Mouse (Mus musculus): Measurements from ENCODE around the gene Gpr1. TPM values are rescaled to one million over a fixed set of nuclear protein-coding genes. Genes with fewer than 3 reads are reported as not detected.
"Not testable (repeated sequence)": the region's sequence is repeated elsewhere in the genome, so short reads cannot be mapped to it uniquely, and the experiment has no call there.

The Gpr1 gene
- polyA plus RNA-seq, 1 experiment from 2014 or later = 0.09 TPM

DNA sequence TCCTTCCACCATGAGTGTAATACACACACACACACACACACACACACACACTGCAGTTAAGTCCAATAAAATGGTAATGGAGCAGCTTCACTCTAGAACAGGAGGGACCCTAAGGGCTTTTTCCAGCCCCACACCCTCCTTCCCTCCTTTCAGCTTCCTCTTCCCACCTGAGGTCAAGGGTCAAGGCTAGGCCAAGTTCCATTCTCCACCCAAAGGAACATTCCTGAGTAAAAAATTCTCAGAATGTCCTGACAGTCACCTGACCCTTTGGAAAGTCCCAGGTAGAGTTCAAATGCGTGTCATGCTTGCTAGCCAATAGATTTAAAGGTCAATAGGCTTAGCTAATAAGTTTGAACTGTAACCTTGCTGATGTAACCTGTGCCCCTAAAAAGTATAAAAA, 75.8 kb downstream of the Gpr1 start:
- not testable (repeated sequence) for H3K27me3 ChIP-seq (ENCODE audit: control insufficient read depth, insufficient read depth, low read length); H3K9me3 ChIP-seq (ENCODE audit: control insufficient read depth, low read length); H3K4me1 ChIP-seq (ENCODE audit: control insufficient read depth in 2 of 2, insufficient read depth in 2 of 2, low read length in 2 of 2); H3K4me2 ChIP-seq (ENCODE audit: low read length); ATAC-seq (ENCODE audit: insufficient number of reproducible peaks, insufficient read depth, low FRiP score, low read depth); H3K4me3 ChIP-seq (ENCODE audit: control insufficient read depth in 1 of 2, insufficient read depth in 1 of 2, low read depth in 1 of 2, low read length in 2 of 2); H3K9ac ChIP-seq (ENCODE audit: low read length); H3K27ac ChIP-seq (replicated peaks in 1 of 2; ENCODE audit: control insufficient read depth in 1 of 2, insufficient read depth in 1 of 2, low read depth in 2 of 2, low read length in 2 of 2)
- H3K36me3 ChIP-seq (ENCODE audit: control insufficient read depth, insufficient read depth, low read length) = peaks cover 50% of the 10 kb centered on the region
- 86% methylated on average over 1 of the region's 1 CpGs for WGBS

- Histone ChIP-seq H3K4me3 (ENCODE audit: control insufficient read depth in 1 of 2, insufficient read depth in 1 of 2, low read depth in 1 of 2, low read length in 2 of 2) (no peak overlapping the region), H3K9ac (ENCODE audit: low read length) (no peak overlapping the region), H3K36me3 (ENCODE audit: control insufficient read depth, insufficient read depth, low read length) (peaks cover 44% of the 10 kb centered on the region), H3K9me3 (ENCODE audit: control insufficient read depth, low read length) (no peaks in the 10 kb centered on the region), H3K4me1 (ENCODE audit: control insufficient read depth in 2 of 2, insufficient read depth in 2 of 2, low read length in 2 of 2) (no peaks in the 10 kb centered on the region), H3K27ac (replicated peaks in 1 of 2; ENCODE audit: control insufficient read depth in 1 of 2, insufficient read depth in 1 of 2, low read depth in 2 of 2, low read length in 2 of 2) (no peak overlapping the region), H3K27me3 (ENCODE audit: control insufficient read depth, insufficient read depth, low read length) (no peaks in the 10 kb centered on the region), H3K4me2 (ENCODE audit: low read length) (no peak overlapping the region)
- no peak for ATAC-seq (ENCODE audit: insufficient number of reproducible peaks, insufficient read depth, low FRiP score, low read depth)
- WGBS = 68% methylated on average over 2 of the region's 2 CpGs
Observed at GRCm38 (mm10) chr1:63137971-63138370, 76.4 kb downstream of the Gpr1 start.

GRCm38 (mm10) chr1:63134530-63134929, 79.8 kb downstream of the Gpr1 start:
- H3K27me3 ChIP-seq (ENCODE audit: control insufficient read depth, insufficient read depth, low read length) = no peaks in the 10 kb centered on the region

More at GRCm38 (mm10) chr1:63134530-63134929, 79.8 kb downstream of the Gpr1 start:
- 77% methylated on average over 3 of the region's 3 CpGs for WGBS
- ATAC-seq (ENCODE audit: insufficient number of reproducible peaks, insufficient read depth, low FRiP score, low read depth) = no peak
- no peaks in the 10 kb centered on the region for H3K9me3 ChIP-seq (ENCODE audit: control insufficient read depth, low read length)
- no peak overlapping the region for H3K4me2 ChIP-seq (ENCODE audit: low read length)
- H3K36me3 ChIP-seq (ENCODE audit: control insufficient read depth, insufficient read depth, low read length) = peaks cover 13% of the 10 kb centered on the region
- H3K9ac ChIP-seq (ENCODE audit: low read length) = no peak overlapping the region
- peaks cover 3 to 7% of the 10 kb centered on the region in 2 experiments; a peak in 3 of 4 replicates for H3K4me1 ChIP-seq (ENCODE audit: control insufficient read depth in 2 of 2, insufficient read depth in 2 of 2, low read length in 2 of 2)
- H3K27ac ChIP-seq (replicated peaks in 1 of 2; ENCODE audit: control insufficient read depth in 1 of 2, insufficient read depth in 1 of 2, low read depth in 2 of 2, low read length in 2 of 2) = no peak overlapping the region
- H3K4me3 ChIP-seq (ENCODE audit: control insufficient read depth in 1 of 2, insufficient read depth in 1 of 2, low read depth in 1 of 2, low read length in 2 of 2) = no peak overlapping the region

Small RNA genes within 50 kb of the gene (microRNA-seq; reads per million reads assigned to microRNA genes)
- not detected for gene Gm24557
- not detected for gene Gm27512

Other genes with a start within 250 kb of the Gpr1 start
- gene Ino80d, start 99.9 kb downstream of the Gpr1 start, polyA plus RNA-seq (2014; fragmentation: Nextera tagmentation; extraction: Ambion mirVana) = 10.6 and 12.2 TPM in 2 replicates
- 358 and 403 TPM in 2 replicates for gene Eef1b2, start 37.7 kb downstream of the Gpr1 start, polyA plus RNA-seq (2014; fragmentation: Nextera tagmentation; extraction: Ambion mirVana)
- 382 and 415 TPM in 2 replicates for gene Ndufs1, start 37.7 kb downstream of the Gpr1 start, polyA plus RNA-seq (2014; fragmentation: Nextera tagmentation; extraction: Ambion mirVana)
- 7.5 and 8.7 TPM in 2 replicates for gene Zdbf2, start 58.7 kb upstream of the Gpr1 start, polyA plus RNA-seq (2014; fragmentation: Nextera tagmentation; extraction: Ambion mirVana)
- 1.9 and 2.1 TPM in 2 replicates for gene Adam23, start 231.3 kb upstream of the Gpr1 start, polyA plus RNA-seq (2014; fragmentation: Nextera tagmentation; extraction: Ambion mirVana)

Measured in heart, embryonic 14.5 days (tissue).